Mouse (Mus musculus): ENCODE data around the gene Exoc2. TPM values are rescaled to one million over a fixed set of nuclear protein-coding genes. Genes with fewer than 3 reads are reported as not detected.

Gene Exoc2
- polyA plus RNA-seq, 1 experiment from 2014 or later, result 20.9 TPM

DNA sequence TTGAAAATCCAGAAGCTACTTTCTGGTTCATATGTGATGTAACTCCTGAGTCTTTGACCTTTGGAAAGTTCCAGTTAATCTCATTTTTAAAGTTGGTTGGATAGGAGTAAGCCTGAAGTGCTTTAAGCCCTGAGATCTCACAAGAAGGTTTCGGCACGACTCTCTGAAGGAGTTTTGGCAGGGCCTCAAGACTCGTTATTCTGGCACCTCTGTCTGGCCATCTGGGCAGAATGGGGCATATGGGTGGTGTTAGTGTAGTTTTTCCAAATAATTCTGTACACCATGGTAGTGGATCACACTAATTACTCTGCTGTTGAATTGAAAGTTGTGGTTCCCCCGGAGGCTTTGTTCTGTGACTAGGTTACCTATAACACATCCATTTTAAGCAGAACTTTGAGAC lies 4.3 kb upstream of the Exoc2 start:
- 63% methylated on average over 4 of the region's 4 CpGs for WGBS
- Histone ChIP-seq H3K27ac (ENCODE audit: low read length) (no peak overlapping the region), H3K4me1 (ENCODE audit: control insufficient read depth, insufficient read depth, low read length) (peaks cover 4% of the 10 kb centered on the region), H3K36me3 (ENCODE audit: control insufficient read depth, insufficient read depth) (no peaks in the 10 kb centered on the region), H3K4me3 (ENCODE audit: low read length) (no peak overlapping the region), H3K9me3 (replicated peaks; ENCODE audit: control insufficient read depth, low read length) (no peaks in the 10 kb centered on the region), H3K4me2 (ENCODE audit: low read depth, low read length) (no peak overlapping the region), H3K27me3 (ENCODE audit: control insufficient read depth, insufficient read depth, low read length) (no peaks in the 10 kb centered on the region), H3K9ac (ENCODE audit: low read length) (no peak overlapping the region)
- ATAC-seq (replicated peaks; ENCODE audit: extremely low read depth, insufficient read depth, low FRiP score), result no peak

DNA sequence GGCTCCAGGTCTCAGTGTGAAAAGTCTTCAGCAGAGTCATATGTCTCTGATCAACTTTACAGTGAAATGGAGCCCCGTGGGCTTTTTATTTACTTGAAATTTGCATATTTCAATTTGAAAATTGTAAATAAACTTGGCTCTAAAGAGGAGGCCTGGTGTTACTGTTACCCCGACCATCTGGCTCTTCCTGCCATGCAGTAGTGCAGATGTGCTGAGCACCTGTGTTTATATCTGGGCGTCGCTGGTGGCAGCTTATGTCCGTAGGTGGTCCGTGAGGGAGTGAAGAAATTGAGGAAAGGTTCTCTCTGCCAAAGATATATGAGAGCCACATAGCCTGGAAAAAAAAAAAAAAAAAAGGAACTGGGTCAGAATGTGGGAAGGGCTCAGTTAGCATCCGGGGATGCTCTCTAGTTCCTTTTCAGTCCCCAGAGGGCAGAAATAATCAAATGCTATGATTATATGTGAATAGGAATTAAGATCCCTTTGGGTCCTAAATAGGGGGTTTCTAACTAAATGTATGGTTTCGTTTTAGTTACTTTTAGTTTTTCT lies 2.7 kb upstream of the Exoc2 start:
- Histone ChIP-seq H3K9me3 (replicated peaks; ENCODE audit: control insufficient read depth, low read length) (no peaks in the 10 kb centered on the region), H3K4me3 (ENCODE audit: low read length) (no peak overlapping the region), H3K9ac (ENCODE audit: low read length) (no peak overlapping the region), H3K27me3 (ENCODE audit: control insufficient read depth, insufficient read depth, low read length) (no peaks in the 10 kb centered on the region), H3K27ac (ENCODE audit: low read length) (no peak overlapping the region), H3K4me2 (ENCODE audit: low read depth, low read length) (no peak overlapping the region), H3K36me3 (ENCODE audit: control insufficient read depth, insufficient read depth) (no peaks in the 10 kb centered on the region), H3K4me1 (ENCODE audit: control insufficient read depth, insufficient read depth, low read length) (peaks cover 7% of the 10 kb centered on the region)
- ATAC-seq (replicated peaks; ENCODE audit: extremely low read depth, insufficient read depth, low FRiP score), result no peak
- WGBS, result 53% methylated on average over 8 of the region's 8 CpGs

DNA sequence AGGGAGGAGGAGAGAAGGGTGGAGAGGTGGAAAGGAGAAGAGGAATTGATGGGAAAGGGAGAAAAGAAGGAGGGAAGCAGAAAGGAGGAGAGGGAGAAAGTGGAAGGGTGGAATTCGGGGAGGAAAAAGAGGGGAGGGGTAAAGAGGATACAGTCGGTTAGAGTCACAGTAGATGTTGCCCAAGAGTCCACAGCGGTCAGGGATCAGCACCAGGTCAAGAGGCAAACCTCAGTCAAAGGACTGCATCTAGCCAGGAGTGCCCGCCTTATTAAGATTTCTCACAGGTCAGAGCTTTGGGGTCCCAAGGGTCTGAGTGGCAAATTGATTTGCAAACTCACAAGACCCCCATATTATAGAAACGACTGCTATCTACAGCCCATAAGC lies 346 bp upstream of the Exoc2 start:
- no peak overlapping the region for H3K27ac ChIP-seq (ENCODE audit: low read length)
- WGBS, result 21% methylated on average over 5 of the region's 5 CpGs
- no peaks in the 10 kb centered on the region for H3K27me3 ChIP-seq (ENCODE audit: control insufficient read depth, insufficient read depth, low read length)
- no peaks in the 10 kb centered on the region for H3K36me3 ChIP-seq (ENCODE audit: control insufficient read depth, insufficient read depth)
- peak overlapping the region; percentile 97 for H3K4me3 ChIP-seq (ENCODE audit: low read length)
- no peaks in the 10 kb centered on the region for H3K9me3 ChIP-seq (replicated peaks; ENCODE audit: control insufficient read depth, low read length)
- peak; percentile 30; the same call in 1 of the 2 replicates for ATAC-seq (replicated peaks; ENCODE audit: extremely low read depth, insufficient read depth, low FRiP score)
- peak overlapping the region; percentile 86 for H3K4me2 ChIP-seq (ENCODE audit: low read depth, low read length)
- H3K4me1 ChIP-seq (ENCODE audit: control insufficient read depth, insufficient read depth, low read length), result peaks cover 10% of the 10 kb centered on the region
- H3K9ac ChIP-seq (ENCODE audit: low read length), result peak overlapping the region; percentile 95

DNA sequence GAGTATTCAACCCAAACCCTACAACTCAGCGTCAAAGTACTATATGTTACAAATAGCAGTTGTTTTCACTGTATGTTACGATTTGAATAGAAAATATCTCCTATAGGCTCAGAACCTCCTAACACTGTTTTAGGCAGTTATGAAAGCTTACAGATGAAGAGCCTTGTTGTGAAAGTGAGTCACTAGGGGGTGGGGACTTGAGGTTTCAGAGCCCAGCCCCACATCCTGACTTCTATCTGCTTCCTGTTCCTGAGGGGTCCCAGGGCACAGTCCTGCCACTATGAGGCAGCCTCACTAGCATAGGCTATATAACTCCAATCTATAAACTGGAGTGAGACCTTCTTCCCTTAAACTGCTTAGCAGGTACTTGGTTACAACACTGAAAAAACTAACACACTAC lies 1.8 kb downstream of the Exoc2 start:
- H3K27me3 ChIP-seq (ENCODE audit: control insufficient read depth, insufficient read depth, low read length), result no peaks in the 10 kb centered on the region
- ATAC-seq (replicated peaks; ENCODE audit: extremely low read depth, insufficient read depth, low FRiP score), result no peak
- H3K4me3 ChIP-seq (ENCODE audit: low read length), result no peak overlapping the region
- H3K4me1 ChIP-seq (ENCODE audit: control insufficient read depth, insufficient read depth, low read length), result peaks cover 17% of the 10 kb centered on the region
- no peak overlapping the region for H3K9ac ChIP-seq (ENCODE audit: low read length)
- H3K36me3 ChIP-seq (ENCODE audit: control insufficient read depth, insufficient read depth), result no peaks in the 10 kb centered on the region
- no peak overlapping the region for H3K27ac ChIP-seq (ENCODE audit: low read length)
- H3K9me3 ChIP-seq (replicated peaks; ENCODE audit: control insufficient read depth, low read length), result no peaks in the 10 kb centered on the region
- H3K4me2 ChIP-seq (ENCODE audit: low read depth, low read length), result peak overlapping the region; percentile 29; the same call in 1 of the 2 replicates
- 83% methylated on average over 2 of the region's 2 CpGs for WGBS

- no peak overlapping the region for H3K9ac ChIP-seq (ENCODE audit: low read length)
- no peaks in the 10 kb centered on the region for H3K36me3 ChIP-seq (ENCODE audit: control insufficient read depth, insufficient read depth)
- H3K9me3 ChIP-seq (replicated peaks; ENCODE audit: control insufficient read depth, low read length), result no peaks in the 10 kb centered on the region
- no peaks in the 10 kb centered on the region for H3K27me3 ChIP-seq (ENCODE audit: control insufficient read depth, insufficient read depth, low read length)
- H3K27ac ChIP-seq (ENCODE audit: low read length), result no peak overlapping the region
- H3K4me2 ChIP-seq (ENCODE audit: low read depth, low read length), result no peak overlapping the region
- H3K4me1 ChIP-seq (ENCODE audit: control insufficient read depth, insufficient read depth, low read length), result peaks cover 23% of the 10 kb centered on the region
- 79% methylated on average over 3 of the region's 3 CpGs for WGBS
- no peak overlapping the region for H3K4me3 ChIP-seq (ENCODE audit: low read length)
- ATAC-seq (replicated peaks; ENCODE audit: extremely low read depth, insufficient read depth, low FRiP score), result no peak
Measured at GRCm38 (mm10) chr13:30971047-30971446, 2.8 kb downstream of the Exoc2 start.

DNA sequence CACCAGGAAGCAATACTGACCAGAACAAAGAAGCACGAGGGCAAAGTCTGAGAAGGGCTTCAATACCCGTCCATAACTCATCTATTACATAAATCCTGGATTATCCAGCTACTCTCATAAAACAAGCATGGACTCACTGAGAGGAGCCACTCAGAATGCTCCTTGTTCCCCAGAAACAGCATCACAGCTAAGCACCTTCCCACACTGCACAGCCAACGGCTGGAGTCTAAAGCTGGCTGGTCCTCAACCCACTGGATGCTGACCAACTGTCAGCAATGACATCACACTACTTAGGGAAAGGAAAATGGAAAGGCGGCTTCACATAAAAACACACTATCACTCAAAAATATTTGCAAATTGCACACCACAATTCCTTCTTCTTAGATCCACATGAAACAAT lies 5.6 kb downstream of the Exoc2 start:
- Histone ChIP-seq H3K4me1 (ENCODE audit: control insufficient read depth, insufficient read depth, low read length) (peaks cover 19% of the 10 kb centered on the region), H3K4me3 (ENCODE audit: low read length) (no peak overlapping the region), H3K36me3 (ENCODE audit: control insufficient read depth, insufficient read depth) (no peaks in the 10 kb centered on the region), H3K27me3 (ENCODE audit: control insufficient read depth, insufficient read depth, low read length) (no peaks in the 10 kb centered on the region), H3K9me3 (replicated peaks; ENCODE audit: control insufficient read depth, low read length) (no peaks in the 10 kb centered on the region), H3K9ac (ENCODE audit: low read length) (no peak overlapping the region), H3K4me2 (ENCODE audit: low read depth, low read length) (no peak overlapping the region), H3K27ac (ENCODE audit: low read length) (no peak overlapping the region)
- ATAC-seq (replicated peaks; ENCODE audit: extremely low read depth, insufficient read depth, low FRiP score), result no peak
- 48% methylated on average over 4 of the region's 4 CpGs for WGBS

DNA sequence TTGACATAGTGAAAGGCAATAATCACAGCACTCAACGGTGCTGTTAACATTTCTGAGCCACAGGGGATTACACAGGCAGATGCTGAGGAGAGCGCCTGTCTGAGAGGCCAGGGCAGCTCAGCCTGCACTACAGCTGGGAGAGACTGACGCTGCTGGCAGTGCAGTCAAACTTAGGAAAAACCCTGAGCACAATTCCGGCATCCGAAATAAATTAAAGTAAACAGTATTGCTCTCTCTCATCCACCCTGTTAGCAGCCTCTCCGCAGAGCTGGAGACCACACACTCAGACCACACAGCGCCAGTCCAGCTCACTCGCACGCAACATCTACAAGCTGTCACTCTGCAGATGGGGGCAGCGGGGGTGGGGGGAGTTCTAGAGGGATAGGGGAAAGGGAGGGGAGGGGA lies 7.4 kb downstream of the Exoc2 start:
- peak overlapping the region; percentile 30; the same call in 1 of the 2 replicates for H3K9ac ChIP-seq (ENCODE audit: low read length)
- no peak for ATAC-seq (replicated peaks; ENCODE audit: extremely low read depth, insufficient read depth, low FRiP score)
- no peaks in the 10 kb centered on the region for H3K36me3 ChIP-seq (ENCODE audit: control insufficient read depth, insufficient read depth)
- no peak overlapping the region for H3K27ac ChIP-seq (ENCODE audit: low read length)
- no peak overlapping the region for H3K4me3 ChIP-seq (ENCODE audit: low read length)
- H3K4me2 ChIP-seq (ENCODE audit: low read depth, low read length), result peak overlapping the region; percentile 37; the same call in 1 of the 2 replicates
- no peaks in the 10 kb centered on the region for H3K27me3 ChIP-seq (ENCODE audit: control insufficient read depth, insufficient read depth, low read length)
- 21% methylated on average over 10 of the region's 10 CpGs for WGBS
- no peaks in the 10 kb centered on the region for H3K9me3 ChIP-seq (replicated peaks; ENCODE audit: control insufficient read depth, low read length)
- H3K4me1 ChIP-seq (ENCODE audit: control insufficient read depth, insufficient read depth, low read length), result peaks cover 16% of the 10 kb centered on the region

GRCm38 (mm10) chr13:30961932-30962331 lies 12.0 kb downstream of the Exoc2 start:
- Histone ChIP-seq H3K36me3 (ENCODE audit: control insufficient read depth, insufficient read depth) (no peaks in the 10 kb centered on the region), H3K27me3 (ENCODE audit: control insufficient read depth, insufficient read depth, low read length) (no peaks in the 10 kb centered on the region), H3K4me2 (ENCODE audit: low read depth, low read length) (no peak overlapping the region), H3K4me1 (ENCODE audit: control insufficient read depth, insufficient read depth, low read length) (peaks cover 6% of the 10 kb centered on the region), H3K27ac (ENCODE audit: low read length) (no peak overlapping the region), H3K9ac (ENCODE audit: low read length) (no peak overlapping the region), H3K4me3 (ENCODE audit: low read length) (no peak overlapping the region), H3K9me3 (replicated peaks; ENCODE audit: control insufficient read depth, low read length) (no peaks in the 10 kb centered on the region)
- ATAC-seq (replicated peaks; ENCODE audit: extremely low read depth, insufficient read depth, low FRiP score), result no peak
- 65% methylated on average over 2 of the region's 2 CpGs for WGBS

GRCm38 (mm10) chr13:30960714-30961113 lies 13.2 kb downstream of the Exoc2 start:
- Histone ChIP-seq H3K27ac (ENCODE audit: low read length) (no peak overlapping the region), H3K36me3 (ENCODE audit: control insufficient read depth, insufficient read depth) (no peaks in the 10 kb centered on the region), H3K9ac (ENCODE audit: low read length) (no peak overlapping the region), H3K27me3 (ENCODE audit: control insufficient read depth, insufficient read depth, low read length) (no peaks in the 10 kb centered on the region), H3K9me3 (replicated peaks; ENCODE audit: control insufficient read depth, low read length) (no peaks in the 10 kb centered on the region), H3K4me1 (ENCODE audit: control insufficient read depth, insufficient read depth, low read length) (no peaks in the 10 kb centered on the region), H3K4me3 (ENCODE audit: low read length) (no peak overlapping the region), H3K4me2 (ENCODE audit: low read depth, low read length) (no peak overlapping the region)
- 74% methylated on average over 2 of the region's 2 CpGs for WGBS
- no peak for ATAC-seq (replicated peaks; ENCODE audit: extremely low read depth, insufficient read depth, low FRiP score)

Data from heart, embryonic 16.5 days (tissue).